Mouse (Mus musculus): ENCODE data around the gene Dmgdh.

DNA sequence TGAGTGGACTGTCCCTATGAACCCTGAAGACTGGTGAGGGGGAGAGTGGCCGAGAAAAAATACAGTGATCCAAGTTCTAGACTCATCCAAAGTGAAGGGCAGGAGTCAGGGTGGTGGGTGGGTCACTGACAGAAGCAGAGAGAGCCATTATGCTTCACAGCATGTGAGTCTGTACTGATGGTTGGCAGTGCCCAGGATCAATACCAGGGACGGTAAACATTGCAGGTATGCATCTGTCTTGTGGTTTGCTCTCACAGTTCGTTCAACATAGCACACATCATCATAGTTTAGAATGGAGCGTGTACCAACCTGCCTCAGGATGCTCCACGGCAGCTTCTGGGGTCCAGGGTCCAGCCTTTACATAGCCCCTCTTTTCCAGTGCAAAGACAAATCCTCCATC lies 41.3 kb upstream of the Dmgdh start:
- TF ChIP-seq POLR2A (IDR thresholded peaks at IDR 0.05; ENCODE audit: borderline replicate concordance, extremely low read depth, low read depth, low read length) (no peak), CTCF (IDR thresholded peaks at IDR 0.05; ENCODE audit: insufficient read depth, low read length) (no peak)
